In the genomic region with DNA sequence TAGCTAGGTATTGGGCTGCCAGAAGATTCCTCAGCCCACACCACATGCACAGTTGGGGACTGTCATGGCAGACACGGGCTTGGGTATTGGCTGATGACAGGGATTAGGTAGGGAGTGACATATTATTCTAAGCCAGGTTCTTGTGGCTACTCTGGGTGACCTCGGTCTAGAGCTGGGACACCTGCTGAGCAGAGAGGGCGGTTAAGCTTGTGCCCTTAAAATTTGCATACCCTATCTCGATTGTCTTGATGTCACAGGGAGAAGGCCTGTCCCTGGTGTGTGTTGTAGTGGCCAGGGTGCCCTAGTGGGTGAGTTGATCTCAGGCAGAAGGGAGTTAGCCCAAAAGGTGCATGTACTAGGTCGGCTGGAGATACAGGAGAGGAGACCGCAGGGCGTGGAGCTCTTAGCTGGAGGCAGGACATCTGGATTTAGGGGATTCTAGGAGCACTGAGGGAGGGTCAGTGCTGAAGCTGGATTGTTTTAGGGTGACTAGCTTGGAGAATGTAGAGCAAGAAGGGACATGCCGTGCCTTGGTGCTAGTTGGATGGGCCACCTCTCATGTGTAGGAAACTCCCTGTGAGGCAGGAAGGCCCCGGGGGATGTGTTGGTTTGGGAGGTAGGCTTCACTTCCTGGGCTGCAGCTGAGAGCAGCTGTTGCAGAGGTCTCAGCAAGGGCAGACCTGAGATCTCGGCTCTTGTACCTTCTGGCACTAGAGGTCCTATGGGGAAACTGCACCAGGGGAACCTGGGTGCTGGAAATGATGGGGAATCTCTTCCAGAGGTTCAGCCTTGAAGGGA, we compare ENCODE assay signal across 18 mouse cellular contexts. TPM values are rescaled to one million over a fixed set of nuclear protein-coding genes. Genes with fewer than 3 reads are reported as not detected.
DNase-seq lines count a peak whose midpoint lies in the region; ATAC-seq lines count a peak whose summit lies in the region.
"Had no signal": no experiment of that assay in that cellular context is flagged by ENCODE, and none has a peak within 500 bp of the region (broad histone marks: within the 10 kb centered on the region; RNA-seq: fewer than 3 reads in every experiment).

No protein-coding gene starts in this region.

- no peak overlapping the region for H3K4me2 ChIP-seq in stomach, embryonic 15.5 days
- H3K4me2 ChIP-seq in intestine, embryonic 16.5 days (ENCODE audit: low read depth, low read length) = no peak overlapping the region
- H3K4me2 ChIP-seq: forebrain, embryonic 13.5 days; heart, embryonic 11.5 days; limb, embryonic 15.5 days had no signal

- H3K9me3 ChIP-seq in stomach, embryonic 15.5 days = no peaks in the 10 kb centered on the region
- H3K9me3 ChIP-seq in intestine, embryonic 16.5 days (ENCODE audit: control insufficient read depth, low read length) = no peaks in the 10 kb centered on the region
- H3K9me3 ChIP-seq in hindbrain, embryonic 10.5 days = no peaks in the 10 kb centered on the region
- H3K9me3 ChIP-seq: forebrain, embryonic 13.5 days; limb, embryonic 15.5 days had no signal

- peak; percentile 87 for ATAC-seq in activated CD4-positive, CD25-positive, alpha-beta regulatory T cell, adult 4 months
- no peak for ATAC-seq in stomach, embryonic 15.5 days (ENCODE audit: insufficient read depth, low FRiP score, low read depth)
- no peak for ATAC-seq in intestine, embryonic 16.5 days
- ATAC-seq: forebrain, embryonic 13.5 days had no signal

- peak; percentile 48 to 58 for DNase-seq in spleen, postnatal 36 days (ENCODE audit: low spot score in 2 of 2)
- no peak for DNase-seq in spleen, postnatal 4 days (ENCODE audit: low spot score in 2 of 2)
- no peak for DNase-seq in gastrocnemius, adult 18-20 months (ENCODE audit: low spot score)
- DNase-seq in hindbrain, embryonic 10.5 days (ENCODE audit: low spot score) = no peak
- DNase-seq: adrenal gland, postnatal 14 days; cerebellum, adult 8-10 months; embryo, embryonic 11 days; heart, postnatal 4 days; layer of hippocampus, adult 9-11 months; midbrain, embryonic 14.5 days; right cerebral cortex, postnatal 14 days had no signal

- H3K4me3 ChIP-seq in stomach, embryonic 15.5 days (replicated peaks) = no peak overlapping the region
- H3K4me3 ChIP-seq in intestine, embryonic 16.5 days (ENCODE audit: low read length) = no peak overlapping the region
- no peak overlapping the region for H3K4me3 ChIP-seq in hindbrain, embryonic 10.5 days
- H3K4me3 ChIP-seq: forebrain, embryonic 13.5 days; limb, embryonic 15.5 days had no signal

- no peak overlapping the region for H3K9ac ChIP-seq in stomach, embryonic 15.5 days
- H3K9ac ChIP-seq in intestine, embryonic 16.5 days (ENCODE audit: low read depth, low read length) = no peak overlapping the region
- H3K9ac ChIP-seq: forebrain, embryonic 13.5 days; limb, embryonic 15.5 days had no signal

- peaks cover 44% of the 10 kb centered on the region for H3K4me1 ChIP-seq in stomach, embryonic 15.5 days
- H3K4me1 ChIP-seq in intestine, embryonic 16.5 days (ENCODE audit: control insufficient read depth, insufficient read depth, low read length) = peaks cover 39% of the 10 kb centered on the region
- H3K4me1 ChIP-seq in hindbrain, embryonic 10.5 days (replicated peaks) = peaks cover 29% of the 10 kb centered on the region

- WGBS in stomach, embryonic 15.5 days = 63% methylated on average over 10 of the region's 10 CpGs
- WGBS in intestine, embryonic 16.5 days = 69% methylated on average over 10 of the region's 10 CpGs
- 80% methylated on average over 10 of the region's 10 CpGs for WGBS in hindbrain, embryonic 10.5 days

- H3K27ac ChIP-seq in stomach, embryonic 15.5 days = 0 out of 2 replicates have a peak overlapping the region, but pooled peaks have one; percentile 35
- H3K27ac ChIP-seq in intestine, embryonic 16.5 days (ENCODE audit: low read length) = no peak overlapping the region
- no peak overlapping the region for H3K27ac ChIP-seq in hindbrain, embryonic 10.5 days
- H3K27ac ChIP-seq: forebrain, embryonic 13.5 days; kidney, postnatal 0 days; limb, embryonic 15.5 days had no signal

- H3K27me3 ChIP-seq in stomach, embryonic 15.5 days (replicated peaks) = no peaks in the 10 kb centered on the region
- no peaks in the 10 kb centered on the region for H3K27me3 ChIP-seq in intestine, embryonic 16.5 days (replicated peaks; ENCODE audit: control insufficient read depth, insufficient read depth, low read length)
- no peaks in the 10 kb centered on the region for H3K27me3 ChIP-seq in hindbrain, embryonic 10.5 days (ENCODE audit: insufficient read depth, poor library complexity, severe bottlenecking)
- H3K27me3 ChIP-seq: forebrain, embryonic 13.5 days; limb, embryonic 15.5 days had no signal

- no peaks in the 10 kb centered on the region for H3K36me3 ChIP-seq in stomach, embryonic 15.5 days
- H3K36me3 ChIP-seq in intestine, embryonic 16.5 days (ENCODE audit: control insufficient read depth, insufficient read depth, low read length) = no peaks in the 10 kb centered on the region
- peaks cover 34% of the 10 kb centered on the region for H3K36me3 ChIP-seq in hindbrain, embryonic 10.5 days
- H3K36me3 ChIP-seq: limb, embryonic 15.5 days had no signal

RNA-seq across cellular contexts. Expression of gene Gramd4, which starts 37.0 kb away (rescaled TPM):
- polyA plus RNA-seq in activated CD4-positive, CD25-positive, alpha-beta regulatory T cell, adult 4 months (2017; shearing (Covaris generic)) = 10 to 100 TPM; 20.5 to 22.7 TPM
- 13.8 and 15.2 TPM in 2 replicates for polyA plus RNA-seq in stomach, embryonic 15.5 days (2015; fragmentation: Nextera tagmentation; extraction: Ambion mirVana)
- total RNA-seq in gastrocnemius, adult 18-20 months (2021) = 10 to 100 TPM in 1 of 2 experiments, 1 to 10 TPM in 1; 7.6 to 12.1 TPM
- polyA plus RNA-seq in intestine, embryonic 16.5 days (2015; fragmentation: Nextera tagmentation; extraction: Ambion mirVana) = 9.1 and 9.5 TPM in 2 replicates
- 16.6 and 18.0 TPM in 2 replicates for polyA plus RNA-seq in hindbrain, embryonic 10.5 days (2016; fragmentation: Nextera tagmentation; extraction: Ambion mirVana)

Comparison
In these comparisons a context has a peak if more than half of its experiments do, and no peak if none do; other contexts are left out.
1. DNase-seq: peak in spleen, postnatal 36 days (2 of 2); none in spleen, postnatal 4 days (0 of 2), gastrocnemius, adult 18-20 months (single experiment) and hindbrain, embryonic 10.5 days (single experiment).